8 mouse cellular contexts compared by ENCODE assay signal in the genomic region with DNA sequence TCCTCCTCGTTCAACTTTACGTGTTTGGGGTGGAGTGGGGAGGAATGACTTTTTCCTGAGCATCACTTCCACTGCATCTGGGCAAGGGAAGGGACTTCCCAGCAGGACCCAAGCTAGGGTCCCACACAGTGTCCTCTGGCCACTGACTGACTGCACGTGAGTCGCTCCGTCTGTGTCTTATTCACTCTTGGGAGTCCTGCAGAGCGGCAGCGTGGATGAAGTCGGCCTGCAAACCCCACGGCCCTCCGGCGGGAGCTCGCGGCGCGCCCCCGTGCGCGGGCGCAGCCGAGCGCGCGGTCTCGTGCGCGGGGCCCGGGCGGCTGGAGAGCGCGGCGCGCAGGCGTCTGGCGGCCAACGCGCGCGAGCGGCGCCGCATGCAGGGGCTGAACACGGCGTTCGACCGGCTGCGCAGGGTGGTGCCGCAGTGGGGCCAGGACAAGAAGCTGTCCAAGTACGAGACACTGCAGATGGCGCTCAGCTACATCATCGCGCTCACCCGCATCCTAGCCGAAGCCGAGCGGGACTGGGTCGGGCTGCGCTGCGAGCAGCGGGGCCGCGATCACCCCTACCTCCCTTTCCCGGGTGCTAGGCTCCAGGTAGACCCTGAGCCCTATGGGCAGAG. TPM values are rescaled to one million over a fixed set of nuclear protein-coding genes. Genes with fewer than 3 reads are reported as not detected.
DNase-seq lines count a peak whose midpoint lies in the region; ATAC-seq and TF ChIP-seq lines count a peak whose summit lies in the region.

No protein-coding gene starts in this region.

- no peak overlapping the region for H3K27ac ChIP-seq in lung, postnatal 0 days (ENCODE audit: low read length)
- peak overlapping the region; percentile 38 for H3K27ac ChIP-seq in cortical plate, adult 2 months (ENCODE audit: insufficient read depth, low read length)
- no peak overlapping the region for H3K27ac ChIP-seq in liver, adult 2 months (replicated peaks; ENCODE audit: insufficient read depth, low read depth, low read length)

- H3K36me3 ChIP-seq in lung, postnatal 0 days (ENCODE audit: insufficient read depth, low read length) = no peaks in the 10 kb centered on the region
- H3K36me3 ChIP-seq in liver, adult 2 months (ENCODE audit: control insufficient read depth, insufficient read depth, low read length) = no peaks in the 10 kb centered on the region

- no peak for TF ChIP-seq CTCF in lung, postnatal 0 days (IDR thresholded peaks at IDR 0.05)
- no peak for TF ChIP-seq CTCF in lung, adult 2 months (IDR thresholded peaks at IDR 0.05; ENCODE audit: insufficient read depth, low read length)
- no peak for TF ChIP-seq CTCF in cortical plate, adult 2 months (IDR thresholded peaks at IDR 0.05; ENCODE audit: extremely low read depth, insufficient read depth, low read length)
- TF ChIP-seq CTCF in liver, adult 2 months (IDR thresholded peaks at IDR 0.05; ENCODE audit: low read depth, low read length) = no peak

- H3K4me1 ChIP-seq in lung, postnatal 0 days (ENCODE audit: insufficient read depth, low read depth, low read length) = no peaks in the 10 kb centered on the region
- no peaks in the 10 kb centered on the region for H3K4me1 ChIP-seq in lung, adult 2 months (ENCODE audit: control insufficient read depth, insufficient read depth, low read length)
- H3K4me1 ChIP-seq in cortical plate, adult 2 months (ENCODE audit: control insufficient read depth, insufficient read depth, low read length) = no peaks in the 10 kb centered on the region
- H3K4me1 ChIP-seq in liver, adult 2 months (ENCODE audit: control insufficient read depth, insufficient read depth, low read length) = 0 out of 2 replicates have a peak, but pooled peaks cover 3% of the 10 kb centered on the region

- H3K27me3 ChIP-seq in lung, postnatal 0 days (replicated peaks; ENCODE audit: insufficient read depth, low read length) = peaks cover 22% of the 10 kb centered on the region
- peaks cover 15% of the 10 kb centered on the region for H3K27me3 ChIP-seq in liver, adult 2 months (ENCODE audit: control insufficient read depth, insufficient read depth, low read length)

- no peak overlapping the region; the same call in 1 of the 2 replicates for H3K9ac ChIP-seq in lung, postnatal 0 days (replicated peaks; ENCODE audit: low read depth)
- 0 out of 2 replicates have a peak overlapping the region, but pooled peaks have one; percentile 2 for H3K9ac ChIP-seq in liver, adult 2 months (ENCODE audit: low read depth, low read length)

- WGBS in lung, postnatal 0 days = under 1% methylated on average over 36 of the region's 62 CpGs
- under 1% methylated on average over 62 of the region's 62 CpGs for WGBS in lung, adult 2 months
- 1% methylated on average over 62 of the region's 62 CpGs for WGBS in liver, adult 2 months

- TF ChIP-seq EP300 in lung, postnatal 0 days (IDR thresholded peaks at IDR 0.05) = no peak

- DNase-seq in lung, postnatal 0 days (ENCODE audit: low spot score) = peak; percentile 24
- DNase-seq in lung, adult 2 months = no peak
- DNase-seq in kidney, postnatal 10 days = peak; percentile 68
- DNase-seq in liver, adult 2 months (ENCODE audit: extremely low read depth, low read depth, low spot score) = no peak
- peak; percentile 29 for DNase-seq in ovary, adult 18-20 months (ENCODE audit: low spot score)
- DNase-seq in urinary bladder, postnatal 25 days (ENCODE audit: low spot score) = peak; percentile 27

- peak overlapping the region; percentile 47 for H3K4me3 ChIP-seq in lung, postnatal 0 days (ENCODE audit: low read depth, low read length)
- H3K4me3 ChIP-seq in lung, adult 2 months (replicated peaks; ENCODE audit: extremely low read depth, low read depth, low read length) = no peak overlapping the region
- peak overlapping the region; percentile 56 for H3K4me3 ChIP-seq in cortical plate, adult 2 months (ENCODE audit: insufficient read depth, low read length)
- peak overlapping the region; percentile 48; the same call in 1 of the 2 replicates for H3K4me3 ChIP-seq in liver, adult 2 months (ENCODE audit: insufficient read depth, low read depth, low read length)

- ATAC-seq in lung, postnatal 0 days = peak; percentile 57
- peak; percentile 79 for ATAC-seq in granulocyte monocyte progenitor cell, adult 5-6 weeks (replicated peaks; ENCODE audit: poor library complexity, severe bottlenecking)

- TF ChIP-seq POLR2A in lung, adult 2 months (IDR thresholded peaks at IDR 0.05; ENCODE audit: borderline replicate concordance, extremely low read depth, low read depth, low read length) = no peak
- TF ChIP-seq POLR2A in cortical plate, adult 2 months (IDR thresholded peaks at IDR 0.05; ENCODE audit: extremely low read depth, insufficient read depth, low read length) = peak; percentile 72; the same call in 1 of the 2 replicates
- TF ChIP-seq POLR2A in liver, adult 2 months (IDR thresholded peaks at IDR 0.05; ENCODE audit: extremely low read depth, insufficient read depth, low read length) = no peak

- H3K9me3 ChIP-seq in lung, postnatal 0 days (ENCODE audit: low read length) = no peaks in the 10 kb centered on the region

- peak overlapping the region; percentile 88 for H3K4me2 ChIP-seq in lung, postnatal 0 days (replicated peaks; ENCODE audit: low read depth, low read length)

- H3K79me2 ChIP-seq in liver, adult 2 months (ENCODE audit: control insufficient read depth, insufficient read depth, low read length) = no peaks in the 10 kb centered on the region

RNA-seq across cellular contexts. Expression of gene Atoh7, which starts 0.6 kb away (rescaled TPM):
- polyA plus RNA-seq in lung, postnatal 0 days (2015; fragmentation: Nextera tagmentation; extraction: Ambion mirVana) = not detected in 2 replicates
- polyA plus RNA-seq in lung, adult 2 months (2012; rRNA removed) = not detected in 2 replicates
- polyA plus RNA-seq in cortical plate, adult 2 months (2012; rRNA removed) = 2.8 and 3.7 TPM in 2 replicates
- total RNA-seq in granulocyte monocyte progenitor cell, adult 5-6 weeks (2014; fragmentation: Nextera tagmentation) = not detected in 2 replicates
- not detected in 2 replicates for total RNA-seq in granulocyte monocyte progenitor cell, adult 5-6 weeks (2017)
- total RNA-seq in liver, adult 2 months (2014; rRNA removed) = not detected in 2 replicates
- polyA plus RNA-seq in liver, adult 2 months (2012; rRNA removed) = not detected in 2 replicates

RNA-seq across cellular contexts. Expression of gene Pbld1, which starts 40.1 kb away (rescaled TPM):
- polyA plus RNA-seq in lung, postnatal 0 days (2015; fragmentation: Nextera tagmentation; extraction: Ambion mirVana) = 0.70 and 0.95 TPM in 2 replicates
- 0.71 and 2.2 TPM in 2 replicates for polyA plus RNA-seq in lung, adult 2 months (2012; rRNA removed)
- 0.17 and 0.19 TPM in 2 replicates for polyA plus RNA-seq in cortical plate, adult 2 months (2012; rRNA removed)
- total RNA-seq in granulocyte monocyte progenitor cell, adult 5-6 weeks (2014; fragmentation: Nextera tagmentation) = not detected in 2 replicates
- not detected in 2 replicates for total RNA-seq in granulocyte monocyte progenitor cell, adult 5-6 weeks (2017)
- 226 and 238 TPM in 2 replicates for total RNA-seq in liver, adult 2 months (2014; rRNA removed)
- polyA plus RNA-seq in liver, adult 2 months (2012; rRNA removed) = 166 and 174 TPM in 2 replicates

Comparison
In these comparisons a context has a peak if more than half of its experiments do, and no peak if none do; other contexts are left out.
1. DNase-seq: peak in lung, postnatal 0 days (single experiment), kidney, postnatal 10 days (single experiment), ovary, adult 18-20 months (single experiment) and urinary bladder, postnatal 25 days (single experiment); none in lung, adult 2 months (single experiment) and liver, adult 2 months (single experiment).
2. RNA of gene Pbld1, which starts 40.1 kb away (polyA plus RNA-seq): 166 to 174 TPM in liver, adult 2 months; 0.71 to 2.2 TPM in lung, adult 2 months, 0.70 to 0.95 TPM in lung, postnatal 0 days and 0.17 to 0.19 TPM in cortical plate, adult 2 months; every median in the first group is over 10 times any median in the second.